Mouse (Mus musculus) hindbrain, embryonic 16.5 days (tissue): ENCODE results near the gene Tmem203. TPM values are rescaled to one million over a fixed set of nuclear protein-coding genes. Genes with fewer than 3 reads are reported as not detected.

Source experiments
- ATAC-seq: fragments of 200-750 bp; cut with Nextera tagmentation; 2 replicates; pipeline ENCODE4 v1.8.0; 2017; ENCODE audit warnings: moderate TSS enrichment, moderate library complexity
- H3K27ac ChIP-seq: fragments of 300-500 bp; sonication (generic); 2 replicates; pipeline ENCODE4 v1.5.1; 2014; ENCODE audit warnings: low read depth, mild to moderate bottlenecking, control low read depth, low read length, moderate library complexity
- H3K27me3 ChIP-seq: fragments of 300-500 bp; sonication (generic); replicated peaks from 2 replicates; pipeline ENCODE4 v1.6.1; 2014; ENCODE audit warnings: low read length; ENCODE audit not compliant: control insufficient read depth, insufficient read depth
- H3K36me3 ChIP-seq: fragments of 300-500 bp; sonication (generic); 2 replicates; pipeline ENCODE4 v1.6.1; 2014; ENCODE audit warnings: mild to moderate bottlenecking, low read length, moderate library complexity, mixed read lengths; ENCODE audit not compliant: control insufficient read depth, insufficient read depth
- H3K4me1 ChIP-seq: fragments of 300-500 bp; sonication (generic); 2 replicates; pipeline ENCODE4 v1.6.1; 2014; ENCODE audit warnings: low read depth, low read length; ENCODE audit not compliant: control insufficient read depth, insufficient read depth
- H3K4me2 ChIP-seq: fragments of 300-500 bp; sonication (generic); 2 replicates; pipeline ENCODE4 v1.6.1; 2014; ENCODE audit warnings: mild to moderate bottlenecking, low read length, control low read depth, moderate library complexity
- H3K4me3 ChIP-seq: fragments of 300-500 bp; sonication (generic); 2 replicates; pipeline ENCODE4 v1.5.1; 2014; ENCODE audit warnings: mild to moderate bottlenecking, low read length, control low read depth, moderate library complexity
- H3K9ac ChIP-seq: fragments of 300-500 bp; sonication (generic); 2 replicates; pipeline ENCODE4 v1.6.1; 2014; ENCODE audit warnings: low read depth, mild to moderate bottlenecking, control low read depth, low read length, moderate library complexity
- H3K9me3 ChIP-seq: fragments of 300-500 bp; sonication (generic); 2 replicates; pipeline ENCODE4 v1.6.1; 2014; ENCODE audit warnings: mild to moderate bottlenecking, low read length, moderate library complexity; ENCODE audit not compliant: control insufficient read depth
- WGBS: fragments of 180-500 bp; shearing (Covaris S2); extraction: QIAGEN DNeasy Blood & Tissue Kit; methylation state at CpG from one replicate; pipeline ENCODE4 v1.1.7; 2014; 5-methylcytosine and 5-hydroxymethylcytosine counted together
- polyA plus RNA-seq: library from polyadenylated mRNA; unstranded; fragments of >200 nt; fragmentation: Nextera tagmentation; extraction: Ambion mirVana; gene quantifications from 2 replicates; pipeline ENCODE4 v1.2.1, GENCODE M21; 2015

The Tmem203 gene
- polyA plus RNA-seq, 1 experiment from 2014 or later = 16.6 TPM

DNA sequence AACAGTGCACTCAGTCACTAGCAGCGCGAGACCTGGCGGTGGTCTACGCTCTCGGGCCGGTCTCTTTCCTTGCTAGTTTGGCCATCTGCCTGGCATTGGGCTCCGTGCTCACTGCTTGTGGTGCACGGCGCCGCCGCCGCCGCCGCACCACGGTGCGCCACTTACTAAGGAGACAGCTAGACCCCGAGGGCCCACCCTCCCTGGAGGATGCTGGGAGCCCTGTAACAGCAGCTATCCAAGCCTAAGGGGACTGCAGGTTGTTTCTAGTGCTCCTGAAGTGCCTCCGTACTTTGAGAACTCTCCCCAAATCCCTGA is 35.5 kb downstream of the Tmem203 start:
- peak; percentile 25; the same call in 1 of the 2 replicates for ATAC-seq
- peaks cover 40% of the 10 kb centered on the region for H3K4me1 ChIP-seq
- H3K27me3 ChIP-seq = peaks cover 52% of the 10 kb centered on the region
- H3K27ac ChIP-seq = peak overlapping the region; percentile 49; the same call in 1 of the 2 replicates
- peaks cover 21% of the 10 kb centered on the region for H3K36me3 ChIP-seq
- no peaks in the 10 kb centered on the region for H3K9me3 ChIP-seq
- H3K9ac ChIP-seq = peak overlapping the region; percentile 53
- peak overlapping the region; percentile 55 for H3K4me2 ChIP-seq
- peak overlapping the region; percentile 32 for H3K4me3 ChIP-seq
- WGBS = under 1% methylated on average over 18 of the region's 18 CpGs

DNA sequence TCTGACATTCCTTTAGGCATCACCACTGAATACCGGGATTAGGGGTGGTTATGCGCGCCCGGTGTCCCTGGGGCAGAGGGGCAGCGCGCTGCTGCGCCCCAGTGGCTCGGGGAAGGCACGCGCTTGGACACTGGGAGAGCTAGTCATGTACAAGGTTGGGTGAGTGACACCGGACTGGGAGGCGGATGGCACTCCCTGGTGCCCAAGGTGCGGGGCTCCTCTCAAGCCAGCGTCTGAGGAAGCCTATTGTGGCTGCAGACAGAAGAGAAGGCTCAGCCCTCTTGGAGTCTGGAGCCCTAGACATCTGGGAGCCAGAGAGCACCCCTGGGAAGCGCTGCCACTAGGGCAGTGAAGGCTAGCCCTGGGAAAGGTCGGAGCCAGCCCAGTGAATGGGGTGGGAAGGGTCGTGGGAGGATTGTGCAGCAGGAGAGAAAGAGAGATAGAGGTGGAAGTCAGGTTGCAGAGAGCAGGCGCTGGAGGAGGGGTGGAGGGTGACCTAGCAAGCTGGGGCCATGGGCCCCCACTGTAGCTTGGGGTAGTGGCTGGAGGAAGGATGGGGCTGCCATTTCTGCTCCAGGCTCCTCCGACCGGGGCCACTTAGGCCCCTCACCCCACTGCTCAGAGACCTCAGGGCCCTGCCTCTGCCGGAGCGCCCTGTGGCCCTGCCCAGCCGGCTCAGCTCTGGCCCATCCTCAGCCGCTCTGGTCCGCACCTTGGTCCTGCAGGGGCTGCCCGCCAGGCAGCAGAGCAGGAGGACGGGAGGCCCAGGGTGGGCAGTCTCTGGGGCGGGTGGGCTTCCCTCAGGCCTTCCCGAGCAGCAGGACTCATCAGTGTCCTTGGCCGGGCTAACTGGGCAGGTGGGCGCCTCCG is 36.2 kb downstream of the Tmem203 start:
- peaks cover 23% of the 10 kb centered on the region for H3K36me3 ChIP-seq
- peaks cover 40% of the 10 kb centered on the region for H3K4me1 ChIP-seq
- WGBS = 9% methylated on average over 32 of the region's 32 CpGs
- H3K4me3 ChIP-seq = peak overlapping the region; percentile 32; the same call in 1 of the 2 replicates
- no peaks in the 10 kb centered on the region for H3K9me3 ChIP-seq
- H3K27me3 ChIP-seq = peaks cover 52% of the 10 kb centered on the region
- ATAC-seq = 0 out of 2 replicates have a peak, but pooled peaks have one; percentile 2
- H3K27ac ChIP-seq = peak overlapping the region; percentile 34; the same call in 1 of the 2 replicates
- H3K4me2 ChIP-seq = peak overlapping the region; percentile 55
- H3K9ac ChIP-seq = peak overlapping the region; percentile 53

DNA sequence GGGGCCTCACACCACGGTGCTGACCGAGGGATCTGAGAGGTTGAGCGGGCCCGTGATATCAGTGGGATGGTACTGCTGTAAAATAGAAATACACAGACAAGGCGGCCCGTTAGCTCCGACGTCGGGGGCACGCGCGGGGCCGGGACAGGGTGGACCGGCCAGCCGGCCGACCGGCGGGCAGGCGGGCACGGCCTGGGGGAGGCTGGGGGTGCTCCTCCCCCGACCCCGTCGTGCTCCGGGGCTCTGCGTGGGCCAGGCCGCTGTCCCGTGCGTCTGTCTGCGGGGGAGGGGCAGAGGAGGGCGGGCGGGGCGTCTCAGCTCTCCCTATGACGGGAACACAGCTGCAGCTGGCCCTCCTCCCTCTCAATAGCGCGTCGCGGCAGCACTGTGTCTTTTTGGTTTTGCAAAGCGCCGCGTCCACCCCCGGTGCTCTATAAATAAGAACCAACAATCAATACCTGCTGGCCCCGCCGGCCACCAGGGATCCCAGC is 36.9 kb downstream of the Tmem203 start:
- peak overlapping the region; percentile 41 for H3K9ac ChIP-seq
- no peak overlapping the region for H3K27ac ChIP-seq
- no peak for ATAC-seq
- H3K36me3 ChIP-seq = peaks cover 27% of the 10 kb centered on the region
- H3K4me2 ChIP-seq = peak overlapping the region; percentile 45
- 0 out of 2 replicates have a peak overlapping the region, but pooled peaks have one; percentile 18 for H3K4me3 ChIP-seq
- H3K27me3 ChIP-seq = peaks cover 52% of the 10 kb centered on the region
- H3K9me3 ChIP-seq = no peaks in the 10 kb centered on the region
- H3K4me1 ChIP-seq = peaks cover 38% of the 10 kb centered on the region
- WGBS = 5% methylated on average over 42 of the region's 43 CpGs

DNA sequence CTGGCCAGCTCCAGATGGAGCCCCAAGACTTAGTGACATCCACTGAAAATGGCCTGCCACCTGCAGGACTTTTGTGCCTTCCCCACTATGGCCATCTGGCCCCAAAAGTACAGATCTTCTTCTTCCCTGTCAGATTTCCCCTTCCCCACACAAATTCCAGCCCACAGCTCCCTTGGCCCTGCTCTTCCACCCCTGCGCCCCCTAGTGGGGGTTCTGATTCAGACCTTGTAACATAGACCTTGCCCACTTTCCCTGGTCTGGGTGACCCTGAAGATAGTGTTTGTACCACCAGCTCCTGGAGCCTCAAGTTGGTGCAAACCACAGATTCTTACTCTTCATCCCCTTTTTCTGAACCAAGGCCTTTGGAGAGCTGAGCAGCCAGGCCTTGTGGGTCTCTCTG is 37.6 kb downstream of the Tmem203 start:
- Histone ChIP-seq H3K27ac (no peak overlapping the region), H3K4me3 (no peak overlapping the region), H3K4me2 (no peak overlapping the region; the same call in 1 of the 2 replicates), H3K9ac (no peak overlapping the region; the same call in 1 of the 2 replicates), H3K9me3 (no peaks in the 10 kb centered on the region), H3K4me1 (peaks cover 34% of the 10 kb centered on the region), H3K27me3 (peaks cover 55% of the 10 kb centered on the region), H3K36me3 (peaks cover 33% of the 10 kb centered on the region)
- 0% methylated on average over 1 of the region's 1 CpGs for WGBS
- ATAC-seq = no peak

DNA sequence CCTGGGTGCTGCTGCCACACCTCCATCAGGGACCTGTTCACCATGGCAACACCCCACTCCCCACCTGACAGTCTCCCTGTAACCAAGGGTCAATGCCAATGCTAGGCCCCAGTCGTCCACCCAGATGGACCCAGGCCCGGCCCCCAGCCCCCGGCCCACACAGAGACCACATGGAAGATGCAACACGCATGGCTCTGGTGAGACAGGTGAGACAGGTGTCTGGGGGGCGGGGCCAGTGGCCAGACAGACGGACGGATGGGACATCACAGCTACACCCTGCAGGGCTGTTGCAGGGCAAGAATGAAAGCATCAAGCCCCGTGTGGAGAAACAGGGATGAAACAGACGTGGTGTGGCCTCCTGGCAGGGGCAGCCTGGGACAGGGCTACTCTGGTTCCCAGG is 38.5 kb downstream of the Tmem203 start:
- no peak overlapping the region for H3K4me2 ChIP-seq
- no peak overlapping the region for H3K27ac ChIP-seq
- ATAC-seq = no peak
- 77% methylated on average over 9 of the region's 9 CpGs for WGBS
- H3K36me3 ChIP-seq = peaks cover 38% of the 10 kb centered on the region
- H3K9me3 ChIP-seq = no peaks in the 10 kb centered on the region
- no peak overlapping the region for H3K4me3 ChIP-seq
- peaks cover 58% of the 10 kb centered on the region for H3K27me3 ChIP-seq
- peaks cover 34% of the 10 kb centered on the region for H3K4me1 ChIP-seq
- H3K9ac ChIP-seq = no peak overlapping the region

DNA sequence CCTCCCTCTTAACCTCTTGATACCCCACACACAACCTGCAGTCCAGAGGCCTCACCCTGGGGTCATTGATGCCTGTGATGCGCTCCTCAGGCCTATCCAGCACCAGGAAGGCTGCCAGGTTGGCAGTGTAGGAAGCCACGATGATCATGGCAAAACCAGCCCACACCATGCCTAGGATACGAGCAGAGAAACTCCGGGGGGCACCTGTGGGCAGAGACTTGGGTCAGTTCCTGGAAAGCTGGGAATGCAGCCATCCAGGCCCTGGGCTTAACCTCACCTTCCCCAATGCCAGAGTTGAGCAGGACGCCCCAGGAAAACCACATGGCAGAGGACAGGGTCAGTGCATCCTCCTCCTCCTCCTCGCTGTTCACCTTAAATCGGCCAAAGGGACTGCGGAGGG is 41.9 kb downstream of the Tmem203 start:
- Histone ChIP-seq H3K4me2 (no peak overlapping the region), H3K4me3 (no peak overlapping the region), H3K36me3 (peaks cover 40% of the 10 kb centered on the region), H3K4me1 (peaks cover 7% of the 10 kb centered on the region), H3K9ac (no peak overlapping the region), H3K27me3 (peaks cover 34% of the 10 kb centered on the region), H3K9me3 (no peaks in the 10 kb centered on the region), H3K27ac (no peak overlapping the region)
- 71% methylated on average over 5 of the region's 8 CpGs for WGBS
- ATAC-seq = no peak

DNA sequence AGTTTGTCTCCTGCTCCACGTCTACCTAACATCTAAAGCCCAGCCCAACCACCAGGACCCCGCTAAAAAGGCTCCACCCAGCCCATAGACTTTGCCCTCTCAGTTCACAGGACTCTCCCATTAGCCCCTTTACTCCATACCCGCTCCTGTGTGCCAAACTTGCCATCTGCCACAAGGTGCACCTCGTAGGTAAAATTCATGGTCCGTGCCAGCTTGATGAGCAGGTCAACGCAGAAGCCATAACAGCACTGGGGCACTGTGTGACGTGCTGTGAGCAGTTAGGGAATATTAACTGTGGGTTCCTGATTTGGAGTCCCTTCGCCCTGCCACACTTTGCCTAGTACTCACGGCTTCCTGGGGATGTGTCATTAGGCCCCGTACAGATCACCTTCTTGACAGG is 42.8 kb downstream of the Tmem203 start:
- H3K4me2 ChIP-seq = no peak overlapping the region
- no peak overlapping the region for H3K4me3 ChIP-seq
- H3K27me3 ChIP-seq = peaks cover 26% of the 10 kb centered on the region
- peaks cover 40% of the 10 kb centered on the region for H3K36me3 ChIP-seq
- no peaks in the 10 kb centered on the region for H3K9me3 ChIP-seq
- H3K27ac ChIP-seq = no peak overlapping the region
- no peak for ATAC-seq
- WGBS = 78% methylated on average over 10 of the region's 10 CpGs
- no peak overlapping the region for H3K9ac ChIP-seq
- no peaks in the 10 kb centered on the region for H3K4me1 ChIP-seq

DNA sequence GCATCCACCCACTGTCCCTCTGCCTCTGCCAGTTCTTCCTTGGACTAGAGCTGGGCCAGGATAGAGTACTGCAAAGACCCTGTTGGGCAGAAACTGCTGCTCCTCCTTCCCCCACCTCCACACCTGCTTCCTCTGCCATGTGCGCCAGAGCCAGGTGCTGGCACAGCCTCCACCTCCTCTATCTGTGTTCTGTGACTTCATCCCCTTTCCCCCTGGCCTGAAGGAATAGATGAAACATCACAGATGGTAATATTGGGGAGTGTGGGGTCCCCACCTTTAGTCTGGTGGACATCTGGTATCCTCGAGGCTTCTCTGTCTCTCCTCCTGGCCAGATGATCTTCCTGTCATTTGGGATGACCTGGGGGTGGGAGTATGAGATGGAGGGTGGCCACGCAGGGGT is 48.2 kb downstream of the Tmem203 start:
- Histone ChIP-seq H3K27ac (no peak overlapping the region), H3K4me3 (no peak overlapping the region), H3K27me3 (peaks cover 4% of the 10 kb centered on the region; the same call in 1 of the 2 replicates), H3K4me1 (peaks cover 12% of the 10 kb centered on the region), H3K9ac (no peak overlapping the region), H3K4me2 (no peak overlapping the region), H3K9me3 (no peaks in the 10 kb centered on the region), H3K36me3 (peaks cover 8% of the 10 kb centered on the region)
- no peak for ATAC-seq
- 70% methylated on average over 3 of the region's 3 CpGs for WGBS

DNA sequence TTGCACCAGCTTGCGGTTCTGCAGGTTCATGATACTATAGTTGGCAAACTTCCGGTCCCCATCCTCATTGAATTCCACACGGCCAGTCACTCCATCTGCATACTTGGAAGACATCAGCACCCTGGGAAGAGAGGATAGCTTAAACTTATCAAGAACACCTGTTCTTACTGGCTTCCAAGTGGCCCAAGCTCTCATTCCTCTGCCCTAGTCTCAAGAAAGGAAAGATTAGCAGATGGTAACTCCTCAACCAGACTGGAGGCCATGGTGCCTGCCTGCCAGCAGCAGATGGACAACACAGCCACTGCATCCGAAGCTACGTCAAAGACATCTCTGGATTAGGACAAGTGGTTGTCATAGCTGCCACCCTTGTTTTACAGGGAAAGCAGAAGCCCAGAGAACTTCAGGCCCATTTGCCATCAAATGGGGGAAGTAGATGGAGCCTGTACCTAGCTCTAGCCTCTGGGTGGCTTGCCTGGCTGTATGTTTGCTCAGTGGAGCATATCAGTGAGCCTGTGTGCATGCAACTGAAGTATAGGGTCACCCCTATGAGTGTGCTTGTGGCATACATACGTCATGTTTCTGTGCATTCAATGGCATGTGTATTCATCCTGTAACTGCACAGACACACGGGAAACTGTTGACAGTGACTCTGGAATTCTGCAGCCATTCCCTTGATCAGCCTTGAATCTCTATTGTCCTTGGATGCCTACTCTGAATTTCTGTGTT is 48.9 kb downstream of the Tmem203 start:
- Histone ChIP-seq H3K4me2 (peak overlapping the region; percentile 69), H3K27ac (no peak overlapping the region), H3K4me3 (peak overlapping the region; percentile 43; the same call in 1 of the 2 replicates), H3K27me3 (peaks cover 7% of the 10 kb centered on the region; the same call in 1 of the 2 replicates), H3K4me1 (peaks cover 12% of the 10 kb centered on the region), H3K9me3 (no peaks in the 10 kb centered on the region), H3K36me3 (peaks cover 14% of the 10 kb centered on the region), H3K9ac (no peak overlapping the region)
- 63% methylated on average over 7 of the region's 7 CpGs for WGBS
- ATAC-seq = 0 out of 2 replicates have a peak, but pooled peaks have one; percentile 15
